Mouse (Mus musculus) cortical plate, adult 2 months (tissue): Measurements from ENCODE around the gene Syngr2.

Experiments
- CTCF ChIP-seq: fragments of 200-500 bp; IDR thresholded peaks from 2 replicates; pipeline ENCODE4 v1.5.1; 2011; ENCODE audit warnings: mild to moderate bottlenecking, control low read depth, low read length; ENCODE audit not compliant: insufficient read depth; ENCODE audit errors: extremely low read depth
- POLR2A ChIP-seq: fragments of 200-500 bp; IDR thresholded peaks from 2 replicates; pipeline ENCODE4 v1.6.1; 2011; ENCODE audit warnings: mild to moderate bottlenecking, low read length, control low read depth; ENCODE audit not compliant: insufficient read depth; ENCODE audit errors: extremely low read depth

- TF ChIP-seq CTCF: no peak
- TF ChIP-seq POLR2A: no peak
These were observed 29.1 kb downstream of the Syngr2 start for GRCm38 (mm10) chr11:117838572-117838971.
